Mouse (Mus musculus) kidney, adult 2 months (tissue): Measurements from ENCODE around the gene Wdr63.

Experiments used
- CTCF ChIP-seq: fragments of 200-500 bp; conservative IDR thresholded peaks from 2 replicates; pipeline ENCODE4 v1.5.1; 2011; ENCODE audit warnings: low read depth, mild to moderate bottlenecking, control low read depth, low read length, moderate library complexity, mixed read lengths; ENCODE audit not compliant: insufficient read depth, insufficient read length
- POLR2A ChIP-seq: fragments of 200-500 bp; IDR thresholded peaks from one replicate; pipeline ENCODE4 v1.6.1; 2011; ENCODE audit warnings: low read depth, low read length, control low read depth

DNA sequence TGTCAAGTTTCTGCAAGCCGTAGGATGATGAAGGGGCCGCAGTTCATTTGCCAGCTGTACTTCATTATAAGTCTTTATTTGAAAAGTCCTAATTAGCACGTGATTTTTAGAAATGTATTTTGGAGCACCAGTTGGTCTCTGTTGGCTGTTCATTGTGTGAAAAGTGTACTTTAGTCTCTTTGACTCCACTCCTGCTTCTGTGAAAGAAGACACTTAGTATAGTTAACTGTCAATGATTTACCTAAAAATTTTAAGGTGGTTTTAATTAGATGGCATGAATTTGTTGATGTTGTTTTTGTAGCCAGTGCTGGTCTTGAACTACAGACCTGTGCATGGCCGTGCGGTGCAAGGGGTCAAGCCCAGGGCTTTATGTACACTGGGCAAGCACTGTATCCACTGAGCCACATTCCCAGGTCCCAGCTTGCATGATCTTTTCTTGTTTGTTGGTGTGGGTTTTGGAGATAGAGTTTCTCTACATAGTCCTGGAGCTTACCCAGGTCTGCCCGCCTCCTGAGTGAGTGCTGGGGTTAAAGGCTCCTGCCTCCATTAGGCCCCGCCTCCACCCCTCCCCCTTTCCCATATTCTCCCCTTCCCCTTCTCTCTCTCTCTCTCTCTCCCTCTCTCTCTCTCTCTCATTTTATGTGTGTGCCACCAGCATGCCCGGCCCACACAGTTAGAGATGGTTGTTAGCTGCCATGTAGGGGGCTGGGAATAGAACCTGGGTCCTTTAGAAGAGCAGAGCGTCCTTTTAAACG lies 115.8 kb downstream of the Wdr63 start:
- TF ChIP-seq CTCF (no peak), POLR2A (no peak)
